Mouse (Mus musculus) intestine, postnatal 0 days (tissue): ENCODE data around the gene Ostf1. TPM values are rescaled to one million over a fixed set of nuclear protein-coding genes. Genes with fewer than 3 reads are reported as not detected.

Experiments
- ATAC-seq: fragments of 200-750 bp; cut with Nextera tagmentation; 2 replicates; pipeline ENCODE4 v1.8.0; 2017; ENCODE audit warnings: mild to moderate bottlenecking, moderate TSS enrichment, moderate library complexity
- H3K27ac ChIP-seq: fragments of 300-500 bp; sonication (generic); 2 replicates; pipeline ENCODE4 v1.5.1; 2014; ENCODE audit warnings: mild to moderate bottlenecking, low read depth, low read length, moderate library complexity
- H3K27me3 ChIP-seq: fragments of 300-500 bp; sonication (generic); replicated peaks from 2 replicates; pipeline ENCODE4 v1.6.1; 2014; ENCODE audit warnings: low read length, mixed read lengths; ENCODE audit not compliant: control insufficient read depth, insufficient read depth
- H3K36me3 ChIP-seq: fragments of 300-500 bp; sonication (generic); 2 replicates; pipeline ENCODE4 v1.6.1; 2014; ENCODE audit warnings: mild to moderate bottlenecking, moderate library complexity; ENCODE audit not compliant: control insufficient read depth, insufficient read depth
- H3K4me1 ChIP-seq: fragments of 300-500 bp; sonication (generic); replicated peaks from 2 replicates; pipeline ENCODE4 v1.6.1; 2014; ENCODE audit warnings: antibody characterized with exemption, low read length, mixed read lengths; ENCODE audit not compliant: control insufficient read depth, insufficient read depth
- H3K4me2 ChIP-seq: fragments of 300-500 bp; sonication (generic); replicated peaks from 2 replicates; pipeline ENCODE4 v1.6.1; 2014; ENCODE audit warnings: low read depth, mild to moderate bottlenecking, moderate library complexity
- H3K4me3 ChIP-seq: fragments of 300-500 bp; sonication (generic); 2 replicates; pipeline ENCODE4 v1.5.1; 2014; ENCODE audit warnings: low read depth, low read length
- H3K9ac ChIP-seq: fragments of 300-500 bp; sonication (generic); 2 replicates; pipeline ENCODE4 v1.6.1; 2014; ENCODE audit warnings: mild to moderate bottlenecking, low read depth, low read length
- H3K9me3 ChIP-seq: fragments of 300-500 bp; sonication (generic); 2 replicates; pipeline ENCODE4 v1.6.1; 2016; ENCODE audit warnings: mixed run types; ENCODE audit not compliant: control insufficient read depth
- CTCF ChIP-seq: sonication (generic); IDR thresholded peaks from 2 replicates; pipeline ENCODE4 v1.5.1; 2016; ENCODE audit warnings: low read depth, mild to moderate bottlenecking, control low read depth, antibody characterized with exemption, moderate library complexity
- WGBS: fragments of 180-500 bp; shearing (Covaris S2); extraction: QIAGEN DNeasy Blood & Tissue Kit; methylation state at CpG from one replicate; pipeline ENCODE4 v1.1.7; 2014; 5-methylcytosine and 5-hydroxymethylcytosine counted together
- polyA plus RNA-seq: library from polyadenylated mRNA; unstranded; fragments of >200 nt; fragmentation: Nextera tagmentation; extraction: Ambion mirVana; gene quantifications from 2 replicates; pipeline ENCODE4 v1.2.1, GENCODE M21; 2015

The Ostf1 gene
- polyA plus RNA-seq, 1 experiment from 2014 or later = 140 TPM

DNA sequence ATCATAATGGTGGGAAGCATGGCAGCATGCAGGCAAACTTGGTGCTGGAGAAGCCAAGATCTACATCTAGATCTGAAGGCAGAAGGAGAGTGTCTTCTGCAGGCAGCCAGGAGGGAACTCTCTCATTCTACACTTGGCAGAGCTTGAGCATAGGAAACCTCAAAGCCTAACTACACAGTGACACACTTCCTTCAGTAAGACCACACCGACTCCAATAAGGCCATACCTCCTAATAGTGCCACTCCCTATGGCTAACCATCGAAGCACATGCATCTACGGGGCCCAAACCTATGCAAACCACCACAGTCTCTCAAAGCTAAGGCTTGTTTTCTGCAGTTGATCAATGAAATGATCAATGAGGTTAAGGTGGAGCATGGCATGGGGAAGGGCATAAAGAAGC is 55.7 kb downstream of the Ostf1 start:
- H3K9ac ChIP-seq = no peak overlapping the region
- H3K27ac ChIP-seq = no peak overlapping the region
- H3K4me3 ChIP-seq = no peak overlapping the region
- 85% methylated on average over 3 of the region's 3 CpGs for WGBS
- no peaks in the 10 kb centered on the region; the same call in 1 of the 2 replicates for H3K36me3 ChIP-seq
- ATAC-seq = no peak
- no peak for TF ChIP-seq CTCF
- H3K27me3 ChIP-seq = no peaks in the 10 kb centered on the region
- H3K4me2 ChIP-seq = no peak overlapping the region
- H3K9me3 ChIP-seq = no peaks in the 10 kb centered on the region
- no peaks in the 10 kb centered on the region for H3K4me1 ChIP-seq

DNA sequence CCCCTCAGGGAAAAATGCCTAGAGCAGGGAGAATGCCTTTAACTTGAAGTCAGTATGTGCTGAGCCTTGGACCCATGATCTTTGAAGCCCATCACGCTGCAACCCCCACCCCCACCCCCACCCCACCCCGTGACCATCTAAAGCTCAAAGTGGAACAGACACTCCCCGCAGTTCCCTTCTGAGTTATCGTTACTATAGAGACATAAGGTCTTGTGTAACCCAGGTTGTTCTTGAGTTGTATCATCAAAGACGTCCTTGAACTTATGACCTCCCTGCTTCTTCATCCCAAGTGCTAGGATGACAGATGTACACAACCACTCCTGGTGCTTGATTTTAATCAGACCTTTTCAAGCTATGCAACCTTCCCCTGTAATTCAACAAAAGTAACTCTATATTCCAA is 57.7 kb downstream of the Ostf1 start:
- no peaks in the 10 kb centered on the region for H3K27me3 ChIP-seq
- no peak overlapping the region for H3K4me3 ChIP-seq
- H3K4me1 ChIP-seq = no peaks in the 10 kb centered on the region
- H3K9ac ChIP-seq = no peak overlapping the region
- no peak for TF ChIP-seq CTCF
- no peak overlapping the region for H3K27ac ChIP-seq
- no peaks in the 10 kb centered on the region for H3K36me3 ChIP-seq
- H3K4me2 ChIP-seq = no peak overlapping the region
- 56% methylated on average over 5 of the region's 5 CpGs for WGBS
- ATAC-seq = no peak
- no peaks in the 10 kb centered on the region for H3K9me3 ChIP-seq

DNA sequence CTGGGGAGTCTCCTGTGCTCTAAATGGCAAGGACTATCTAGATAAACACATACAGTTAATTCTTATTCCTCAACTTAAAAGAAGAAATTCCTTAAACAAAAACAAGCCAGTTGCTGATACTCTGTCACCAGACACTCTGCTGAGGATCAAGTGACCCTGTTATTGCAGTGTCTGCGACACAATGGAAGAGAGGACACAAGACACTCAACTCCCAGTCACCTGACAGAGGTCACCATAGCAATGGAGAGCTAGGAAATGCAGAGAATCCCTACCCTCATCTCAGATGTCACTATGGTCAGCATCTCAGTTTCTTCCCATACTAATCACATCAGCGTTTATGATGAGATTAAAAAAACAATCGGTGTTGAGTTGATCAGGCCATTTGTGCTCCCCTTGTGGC is 58.2 kb downstream of the Ostf1 start:
- no peaks in the 10 kb centered on the region for H3K9me3 ChIP-seq
- H3K9ac ChIP-seq = no peak overlapping the region
- H3K27me3 ChIP-seq = no peaks in the 10 kb centered on the region
- H3K4me3 ChIP-seq = no peak overlapping the region
- H3K4me1 ChIP-seq = no peaks in the 10 kb centered on the region
- no peaks in the 10 kb centered on the region for H3K36me3 ChIP-seq
- H3K27ac ChIP-seq = no peak overlapping the region
- TF ChIP-seq CTCF = no peak
- no peak for ATAC-seq
- H3K4me2 ChIP-seq = no peak overlapping the region
- 56% methylated on average over 3 of the region's 3 CpGs for WGBS

DNA sequence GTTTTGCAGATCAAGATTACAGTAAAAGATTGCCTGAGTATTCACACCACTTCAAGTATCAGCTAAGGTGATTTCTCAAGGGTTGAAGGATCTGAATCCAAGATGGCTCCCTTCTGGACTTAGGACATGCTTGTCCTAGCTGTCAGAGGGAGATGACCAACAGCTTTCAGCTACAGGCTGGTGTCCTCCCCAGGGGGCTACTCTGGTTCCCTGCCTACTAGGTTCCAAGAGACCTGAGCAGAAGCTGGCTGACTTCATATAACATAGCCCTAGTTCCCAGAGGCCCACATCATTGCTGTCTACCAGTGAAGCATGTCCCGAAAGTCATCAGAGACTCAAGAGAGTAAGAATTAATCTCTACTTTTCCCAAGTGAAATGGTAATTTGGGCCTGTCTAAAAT is 62.1 kb downstream of the Ostf1 start:
- H3K27me3 ChIP-seq = no peaks in the 10 kb centered on the region
- no peak overlapping the region for H3K4me2 ChIP-seq
- no peaks in the 10 kb centered on the region for H3K9me3 ChIP-seq
- H3K27ac ChIP-seq = no peak overlapping the region
- TF ChIP-seq CTCF = no peak
- no peaks in the 10 kb centered on the region for H3K36me3 ChIP-seq
- ATAC-seq = no peak
- 96% methylated on average over 1 of the region's 1 CpGs for WGBS
- H3K9ac ChIP-seq = no peak overlapping the region
- no peaks in the 10 kb centered on the region for H3K4me1 ChIP-seq
- H3K4me3 ChIP-seq = no peak overlapping the region

DNA sequence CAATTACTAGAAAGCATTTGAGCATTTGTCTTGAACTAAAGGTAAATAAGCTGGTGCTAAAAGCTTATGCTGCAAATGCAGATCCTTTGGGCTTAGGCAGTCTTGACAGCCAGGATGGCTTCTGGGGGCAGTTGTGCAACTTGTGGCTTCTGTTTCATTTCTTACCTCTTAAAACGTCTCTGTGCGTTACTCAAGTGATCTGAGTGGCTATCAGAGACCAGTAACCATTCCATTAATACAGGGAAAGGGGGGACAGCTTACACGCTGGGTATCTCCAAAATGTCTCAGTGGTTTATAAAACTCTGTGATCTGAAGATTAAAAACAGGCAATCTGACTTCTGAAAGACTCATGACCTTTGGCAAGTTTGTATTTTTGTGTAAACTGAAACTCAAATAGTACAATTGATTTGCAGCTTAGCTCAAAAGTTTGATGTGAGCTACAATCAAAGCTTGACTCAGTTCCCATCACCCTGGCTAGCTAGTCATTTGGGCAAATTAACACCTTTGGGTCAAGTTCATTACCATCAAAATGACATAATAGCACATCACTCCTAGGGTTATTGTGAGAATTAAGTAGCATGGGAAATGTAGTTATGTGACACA is 62.7 kb downstream of the Ostf1 start:
- H3K36me3 ChIP-seq = no peaks in the 10 kb centered on the region
- no peak overlapping the region for H3K27ac ChIP-seq
- no peaks in the 10 kb centered on the region for H3K4me1 ChIP-seq
- H3K4me3 ChIP-seq = no peak overlapping the region
- no peak overlapping the region for H3K4me2 ChIP-seq
- WGBS = 70% methylated on average over 3 of the region's 3 CpGs
- no peak for TF ChIP-seq CTCF
- no peaks in the 10 kb centered on the region for H3K9me3 ChIP-seq
- H3K27me3 ChIP-seq = no peaks in the 10 kb centered on the region
- no peak overlapping the region for H3K9ac ChIP-seq
- ATAC-seq = no peak

DNA sequence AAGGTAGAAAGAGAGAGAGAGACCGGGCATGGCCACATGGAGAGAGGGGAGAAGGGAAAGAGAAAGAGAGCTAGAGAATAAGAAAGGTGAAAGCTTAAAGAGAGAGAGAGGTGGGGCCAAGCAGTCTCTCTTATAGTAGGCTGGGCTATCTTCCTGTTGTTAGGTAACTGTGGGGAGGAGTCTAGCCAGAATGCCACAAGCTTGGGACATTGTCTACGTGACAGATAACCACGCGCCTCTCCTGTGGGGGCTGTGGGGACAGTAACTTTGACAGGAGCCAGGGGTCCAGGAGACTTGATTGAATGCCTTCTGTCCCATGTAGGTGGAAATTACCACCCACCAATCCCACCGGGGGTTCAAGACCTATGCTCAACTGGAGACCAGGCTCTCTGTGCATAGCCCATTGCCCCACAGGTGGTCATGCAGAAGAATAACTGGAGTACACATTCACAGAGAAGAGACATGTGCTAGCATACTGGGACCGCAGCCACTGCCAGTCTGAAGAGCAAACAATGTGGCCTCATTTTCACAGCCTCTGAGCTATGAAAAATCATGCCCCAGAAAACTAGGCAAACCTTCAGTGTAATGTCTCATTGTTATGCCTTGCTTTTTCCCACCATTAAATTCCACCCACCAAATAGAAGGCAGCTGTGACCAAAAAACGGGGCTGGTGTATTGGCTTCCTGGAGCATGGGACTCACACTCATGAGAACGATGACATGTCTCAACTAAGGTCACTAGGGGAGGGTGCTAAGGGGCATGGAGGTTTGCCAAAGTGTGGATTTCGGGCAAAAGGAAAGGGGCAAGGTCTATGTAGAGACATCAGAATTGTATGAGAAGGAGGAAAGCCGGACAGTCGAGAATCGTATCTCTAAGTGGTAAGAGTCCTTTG is 63.4 kb downstream of the Ostf1 start:
- Histone ChIP-seq H3K4me2 (no peak overlapping the region), H3K9me3 (no peaks in the 10 kb centered on the region), H3K27me3 (no peaks in the 10 kb centered on the region), H3K9ac (no peak overlapping the region), H3K4me1 (no peaks in the 10 kb centered on the region), H3K4me3 (no peak overlapping the region), H3K36me3 (no peaks in the 10 kb centered on the region), H3K27ac (no peak overlapping the region)
- WGBS = 89% methylated on average over 12 of the region's 12 CpGs
- TF ChIP-seq CTCF = no peak
- ATAC-seq = no peak
